ENCODE assay signal across 8 mouse cellular contexts in genomic region chr19:60812036-60812389, GRCm38 (mm10). TPM values are rescaled to one million over a fixed set of nuclear protein-coding genes. Genes with fewer than 3 reads are reported as not detected.
DNase-seq lines count a peak whose midpoint lies in the region; ATAC-seq lines count a peak whose summit lies in the region.

No protein-coding gene starts in this region.

- H3K4me2 ChIP-seq in kidney, embryonic 14.5 days (replicated peaks; ENCODE audit: low read depth, low read length) = peak overlapping the region; percentile 75
- peak overlapping the region; percentile 69 for H3K4me2 ChIP-seq in hindbrain, embryonic 16.5 days (ENCODE audit: low read length)
- H3K4me2 ChIP-seq in midbrain, embryonic 16.5 days (ENCODE audit: low read length) = peak overlapping the region; percentile 67

- H3K36me3 ChIP-seq in kidney, embryonic 14.5 days (ENCODE audit: control insufficient read depth, insufficient read depth, low read length) = peaks cover 18% of the 10 kb centered on the region
- H3K36me3 ChIP-seq in hindbrain, embryonic 16.5 days (ENCODE audit: control insufficient read depth, insufficient read depth, low read length) = peaks cover 2% of the 10 kb centered on the region; the same call in 1 of the 2 replicates
- H3K36me3 ChIP-seq in midbrain, embryonic 16.5 days (ENCODE audit: control insufficient read depth, insufficient read depth, low read length) = peaks cover 5% of the 10 kb centered on the region

- no peak for ATAC-seq in kidney, embryonic 14.5 days (ENCODE audit: low FRiP score, low TSS enrichment)
- 0 out of 2 replicates have a peak, but pooled peaks have one; percentile 3 for ATAC-seq in hindbrain, embryonic 16.5 days
- no peak for ATAC-seq in midbrain, embryonic 16.5 days

- H3K4me1 ChIP-seq in kidney, embryonic 14.5 days (ENCODE audit: control insufficient read depth, insufficient read depth, low read length) = peaks cover 10% of the 10 kb centered on the region
- H3K4me1 ChIP-seq in brown adipose tissue, adult 24 weeks (ENCODE audit: control insufficient read depth, insufficient read depth, insufficient read length, low read length) = no peaks in the 10 kb centered on the region; the same call in none of the 2 replicates
- H3K4me1 ChIP-seq in hindbrain, embryonic 16.5 days (ENCODE audit: control insufficient read depth, insufficient read depth, low read depth, low read length) = 0 out of 2 replicates have a peak, but pooled peaks cover 6% of the 10 kb centered on the region
- peaks cover 9% of the 10 kb centered on the region for H3K4me1 ChIP-seq in midbrain, embryonic 16.5 days (ENCODE audit: control insufficient read depth, insufficient read depth, low read length)

- H3K27ac ChIP-seq in kidney, embryonic 14.5 days (ENCODE audit: low read depth, low read length) = no peak overlapping the region
- H3K27ac ChIP-seq in brown adipose tissue, adult 24 weeks (replicated peaks; ENCODE audit: low read depth, low read length) = no peak overlapping the region
- no peak overlapping the region; the same call in 1 of the 2 replicates for H3K27ac ChIP-seq in hindbrain, embryonic 16.5 days (ENCODE audit: low read depth, low read length)
- H3K27ac ChIP-seq in midbrain, embryonic 16.5 days (ENCODE audit: low read length) = 0 out of 2 replicates have a peak overlapping the region, but pooled peaks have one; percentile 77

- no peak for DNase-seq in kidney, postnatal 10 days
- no peak for DNase-seq in frontal cortex, postnatal 10 days (ENCODE audit: low spot score in 2 of 2)
- no peak for DNase-seq in cerebellum, adult 9-11 months
- no peak for DNase-seq in adipocyte (ENCODE audit: low spot score)

- peak overlapping the region; percentile 83 for H3K4me3 ChIP-seq in kidney, embryonic 14.5 days (ENCODE audit: low read length)
- peak overlapping the region; percentile 68 for H3K4me3 ChIP-seq in brown adipose tissue, adult 24 weeks (ENCODE audit: insufficient read depth, low read depth, low read length)
- H3K4me3 ChIP-seq in hindbrain, embryonic 16.5 days (ENCODE audit: low read length) = peak overlapping the region; percentile 81
- peak overlapping the region; percentile 63 for H3K4me3 ChIP-seq in midbrain, embryonic 16.5 days (ENCODE audit: low read depth, low read length)

- peak overlapping the region; percentile 84 for H3K9ac ChIP-seq in kidney, embryonic 14.5 days (ENCODE audit: low read depth, low read length)
- peak overlapping the region; percentile 93 for H3K9ac ChIP-seq in hindbrain, embryonic 16.5 days (ENCODE audit: low read depth, low read length)
- H3K9ac ChIP-seq in midbrain, embryonic 16.5 days (ENCODE audit: low read depth, low read length) = peak overlapping the region; percentile 80

- 24% methylated on average over 10 of the region's 10 CpGs for WGBS in kidney, embryonic 14.5 days
- 18% methylated on average over 10 of the region's 10 CpGs for WGBS in hindbrain, embryonic 16.5 days
- 15% methylated on average over 10 of the region's 10 CpGs for WGBS in midbrain, embryonic 16.5 days

- no peaks in the 10 kb centered on the region for H3K27me3 ChIP-seq in kidney, embryonic 14.5 days (ENCODE audit: control insufficient read depth, insufficient read depth, low read length)
- no peaks in the 10 kb centered on the region for H3K27me3 ChIP-seq in hindbrain, embryonic 16.5 days (replicated peaks; ENCODE audit: control insufficient read depth, insufficient read depth, low read length)
- H3K27me3 ChIP-seq in midbrain, embryonic 16.5 days (ENCODE audit: control insufficient read depth, insufficient read depth, low read depth, low read length) = no peaks in the 10 kb centered on the region

- H3K9me3 ChIP-seq in kidney, embryonic 14.5 days (ENCODE audit: control insufficient read depth, low read length) = no peaks in the 10 kb centered on the region
- no peaks in the 10 kb centered on the region for H3K9me3 ChIP-seq in hindbrain, embryonic 16.5 days (ENCODE audit: control insufficient read depth, low read length)
- no peaks in the 10 kb centered on the region for H3K9me3 ChIP-seq in midbrain, embryonic 16.5 days (replicated peaks; ENCODE audit: control insufficient read depth, low read length, poor library complexity, severe bottlenecking)

RNA-seq across cellular contexts. Expression of gene Fam45a, which starts 0.6 kb away (rescaled TPM):
- polyA plus RNA-seq in kidney, embryonic 14.5 days (2014; fragmentation: Nextera tagmentation; extraction: Ambion mirVana) = 31.0 and 32.4 TPM in 2 replicates
- 27.5 and 27.7 TPM in 2 replicates for polyA plus RNA-seq in brown adipose tissue, adult 24 weeks (2012; ENCODE audit: insufficient read depth, insufficient read length, missing spikeins)
- 42.4 and 46.8 TPM in 2 replicates for polyA plus RNA-seq in hindbrain, embryonic 16.5 days (2015; fragmentation: Nextera tagmentation; extraction: Ambion mirVana)
- polyA plus RNA-seq in midbrain, embryonic 16.5 days (2015; fragmentation: Nextera tagmentation; extraction: Ambion mirVana) = 40.2 and 42.4 TPM in 2 replicates

RNA-seq across cellular contexts. Expression of gene Eif3a, which starts 21.6 kb away (rescaled TPM):
- polyA plus RNA-seq in kidney, embryonic 14.5 days (2014; fragmentation: Nextera tagmentation; extraction: Ambion mirVana) = 191 and 209 TPM in 2 replicates
- polyA plus RNA-seq in brown adipose tissue, adult 24 weeks (2012; ENCODE audit: insufficient read depth, insufficient read length, missing spikeins) = 79.1 and 88.5 TPM in 2 replicates
- polyA plus RNA-seq in hindbrain, embryonic 16.5 days (2015; fragmentation: Nextera tagmentation; extraction: Ambion mirVana) = 102 and 103 TPM in 2 replicates
- polyA plus RNA-seq in midbrain, embryonic 16.5 days (2015; fragmentation: Nextera tagmentation; extraction: Ambion mirVana) = 102 and 112 TPM in 2 replicates

RNA-seq across cellular contexts. Expression of gene Sfxn4, which starts 49.3 kb away (rescaled TPM):
- 8.9 and 11.0 TPM in 2 replicates for polyA plus RNA-seq in kidney, embryonic 14.5 days (2014; fragmentation: Nextera tagmentation; extraction: Ambion mirVana)
- polyA plus RNA-seq in brown adipose tissue, adult 24 weeks (2012; ENCODE audit: insufficient read depth, insufficient read length, missing spikeins) = 8.1 and 12.0 TPM in 2 replicates
- polyA plus RNA-seq in hindbrain, embryonic 16.5 days (2015; fragmentation: Nextera tagmentation; extraction: Ambion mirVana) = 13.4 and 13.6 TPM in 2 replicates
- polyA plus RNA-seq in midbrain, embryonic 16.5 days (2015; fragmentation: Nextera tagmentation; extraction: Ambion mirVana) = 9.4 and 11.7 TPM in 2 replicates

RNA-seq across cellular contexts. Expression of gene Nanos1, which starts 56.2 kb away (rescaled TPM):
- 1.0 and 1.4 TPM in 2 replicates for polyA plus RNA-seq in kidney, embryonic 14.5 days (2014; fragmentation: Nextera tagmentation; extraction: Ambion mirVana)
- not detected in 2 replicates for polyA plus RNA-seq in brown adipose tissue, adult 24 weeks (2012; ENCODE audit: insufficient read depth, insufficient read length, missing spikeins)
- polyA plus RNA-seq in hindbrain, embryonic 16.5 days (2015; fragmentation: Nextera tagmentation; extraction: Ambion mirVana) = 16.1 and 16.5 TPM in 2 replicates
- 20.1 and 20.9 TPM in 2 replicates for polyA plus RNA-seq in midbrain, embryonic 16.5 days (2015; fragmentation: Nextera tagmentation; extraction: Ambion mirVana)
